Mouse (Mus musculus) forebrain, embryonic 12.5 days (tissue): Measurements from ENCODE around the gene Lrp5. TPM values are rescaled to one million over a fixed set of nuclear protein-coding genes. Genes with fewer than 3 reads are reported as not detected.
A peak's percentile ranks its signal among the peaks of the same experiment; 100 is the strongest.

Experiments used
- ATAC-seq: fragments of 200-750 bp; cut with Nextera tagmentation; 2 replicates; pipeline ENCODE4 v1.8.0; 2017; ENCODE audit warnings: moderate TSS enrichment; ENCODE audit not compliant: low FRiP score
- H3K27ac ChIP-seq: fragments of 300-500 bp; sonication (generic); 2 replicates; pipeline ENCODE4 v1.5.1; 2016; ENCODE audit warnings: mild to moderate bottlenecking
- H3K27me3 ChIP-seq: fragments of 300-500 bp; sonication (generic); 2 replicates; pipeline ENCODE4 v1.6.1; 2016; ENCODE audit warnings: mild to moderate bottlenecking
- H3K36me3 ChIP-seq: fragments of 300-500 bp; sonication (generic); replicated peaks from 2 replicates; pipeline ENCODE4 v1.6.1; 2016; ENCODE audit warnings: mild to moderate bottlenecking
- H3K4me1 ChIP-seq: fragments of 300-500 bp; sonication (generic); 2 replicates; pipeline ENCODE4 v1.6.1; 2016
- H3K4me2 ChIP-seq: fragments of 300-500 bp; sonication (generic); 2 replicates; pipeline ENCODE4 v1.6.1; 2016; ENCODE audit warnings: mild to moderate bottlenecking, moderate library complexity
- H3K4me3 ChIP-seq: fragments of 300-500 bp; sonication (generic); replicated peaks from 2 replicates; pipeline ENCODE4 v1.5.1; 2016; ENCODE audit warnings: mild to moderate bottlenecking
- H3K9ac ChIP-seq: fragments of 300-500 bp; sonication (generic); 2 replicates; pipeline ENCODE4 v1.6.1; 2016; ENCODE audit warnings: mild to moderate bottlenecking
- H3K9me3 ChIP-seq: fragments of 300-500 bp; sonication (generic); 2 replicates; pipeline ENCODE4 v1.6.1; 2016
- WGBS: fragments of 180-500 bp; shearing (Covaris S2); methylation state at CpG from one replicate; pipeline ENCODE4 v1.1.7; 2016; 5-methylcytosine and 5-hydroxymethylcytosine counted together
- polyA plus RNA-seq: library from polyadenylated mRNA; unstranded; fragments of >200 nt; fragmentation: Nextera tagmentation; extraction: Ambion mirVana; gene quantifications from 2 replicates; pipeline ENCODE4 v1.2.1, GENCODE M21; 2016

Gene Lrp5
- polyA plus RNA-seq, 1 experiment from 2014 or later = 3.2 TPM

- no peak for ATAC-seq
- no peak overlapping the region for H3K9ac ChIP-seq
- WGBS = 71% methylated on average over 6 of the region's 6 CpGs
Measured at GRCm38 (mm10) chr19:3692414-3693145, 6.2 kb upstream of the Lrp5 start.

DNA sequence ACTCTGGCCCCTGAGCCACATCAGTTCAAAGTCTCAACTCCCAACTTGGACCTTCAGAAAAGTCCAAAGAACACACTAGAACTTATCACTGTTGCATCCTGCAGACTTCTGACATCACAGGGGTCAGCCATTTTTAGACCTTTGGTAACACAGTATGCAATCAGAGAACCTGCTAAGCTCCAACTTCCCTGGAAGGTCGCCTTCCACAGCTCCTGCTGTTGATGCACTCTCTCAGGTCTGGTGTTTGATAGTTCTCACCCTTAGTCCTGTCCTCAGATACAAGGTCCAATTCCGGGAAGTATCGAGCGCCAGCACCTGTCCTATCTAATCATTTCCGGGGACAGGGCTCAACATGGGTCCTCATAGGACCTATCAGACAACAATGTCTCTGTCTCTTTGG, 5.0 kb upstream of the Lrp5 start:
- peaks cover 13% of the 10 kb centered on the region for H3K4me1 ChIP-seq
- no peak overlapping the region for H3K9ac ChIP-seq
- ATAC-seq = no peak
- H3K4me3 ChIP-seq = no peak overlapping the region
- no peaks in the 10 kb centered on the region for H3K9me3 ChIP-seq
- H3K36me3 ChIP-seq = no peaks in the 10 kb centered on the region
- H3K27ac ChIP-seq = no peak overlapping the region
- WGBS = 89% methylated on average over 5 of the region's 5 CpGs
- H3K4me2 ChIP-seq = no peak overlapping the region
- H3K27me3 ChIP-seq = peaks cover 13% of the 10 kb centered on the region

More at GRCm38 (mm10) chr19:3692414-3693145, 6.2 kb upstream of the Lrp5 start:
- Histone ChIP-seq H3K4me3 (no peak overlapping the region), H3K4me1 (peaks cover 5% of the 10 kb centered on the region; the same call in 1 of the 2 replicates), H3K27me3 (peaks cover 5% of the 10 kb centered on the region; the same call in 1 of the 2 replicates), H3K4me2 (no peak overlapping the region), H3K9me3 (no peaks in the 10 kb centered on the region), H3K27ac (no peak overlapping the region), H3K36me3 (no peaks in the 10 kb centered on the region)

DNA sequence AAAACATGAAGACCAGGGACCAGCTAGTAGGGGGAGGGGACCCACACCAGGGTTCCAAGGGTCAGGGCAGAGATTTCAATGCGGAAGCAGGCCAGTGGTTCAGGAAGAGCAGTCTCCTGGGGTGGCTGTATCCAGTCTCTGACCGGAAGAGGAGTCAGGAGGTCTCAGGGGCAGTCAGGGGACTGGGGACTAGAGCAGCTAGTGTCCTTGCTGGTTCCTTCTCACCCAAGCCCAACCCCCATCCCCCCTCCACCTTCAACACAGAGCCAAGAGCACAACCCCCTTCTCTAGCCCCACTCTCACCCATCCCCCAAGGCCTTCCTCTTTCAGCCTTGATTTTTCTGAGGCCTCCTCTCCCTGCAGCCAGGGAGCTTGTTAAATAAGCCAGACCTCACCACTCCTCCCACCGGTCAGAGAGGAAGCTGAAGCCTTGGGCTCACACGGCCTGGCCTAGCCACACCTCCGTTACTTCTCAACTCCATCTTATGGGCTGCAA, 1.4 kb upstream of the Lrp5 start:
- no peaks in the 10 kb centered on the region for H3K9me3 ChIP-seq
- peaks cover 13% of the 10 kb centered on the region for H3K27me3 ChIP-seq
- H3K36me3 ChIP-seq = no peaks in the 10 kb centered on the region
- no peak overlapping the region for H3K4me3 ChIP-seq
- H3K27ac ChIP-seq = 0 out of 2 replicates have a peak overlapping the region, but pooled peaks have one; percentile 56
- 23% methylated on average over 5 of the region's 5 CpGs for WGBS
- no peak overlapping the region for H3K4me2 ChIP-seq
- peaks cover 33% of the 10 kb centered on the region for H3K4me1 ChIP-seq
- no peak for ATAC-seq
- H3K9ac ChIP-seq = no peak overlapping the region

GRCm38 (mm10) chr19:3685611-3686214, 651 bp downstream of the Lrp5 start:
- peak; percentile 60 for ATAC-seq
- H3K36me3 ChIP-seq = no peaks in the 10 kb centered on the region
- peak overlapping the region; percentile 90 for H3K4me3 ChIP-seq
- H3K9ac ChIP-seq = peak overlapping the region; percentile 93
- H3K4me1 ChIP-seq = peaks cover 45% of the 10 kb centered on the region
- under 1% methylated on average over 45 of the region's 45 CpGs for whole genome bisulfite sequencing
- peak overlapping the region; percentile 93 for H3K4me2 ChIP-seq
- H3K9me3 ChIP-seq = no peaks in the 10 kb centered on the region
- H3K27ac ChIP-seq = 0 out of 2 replicates have a peak overlapping the region, but pooled peaks have one; percentile 50
- peaks cover 13% of the 10 kb centered on the region for H3K27me3 ChIP-seq

GRCm38 (mm10) chr19:3684957-3685580, 1.3 kb downstream of the Lrp5 start:
- H3K4me1 ChIP-seq = peaks cover 46% of the 10 kb centered on the region
- ATAC-seq = 0 out of 2 replicates have a peak, but pooled peaks have one; percentile 21

GRCm38 (mm10) chr19:3684414-3684813, 1.9 kb downstream of the Lrp5 start:
- WGBS = 8% methylated on average over 1 of the region's 1 CpGs
- Histone ChIP-seq H3K4me1 (peaks cover 46% of the 10 kb centered on the region), H3K9me3 (no peaks in the 10 kb centered on the region), H3K27me3 (peaks cover 13% of the 10 kb centered on the region), H3K9ac (0 out of 2 replicates have a peak overlapping the region, but pooled peaks have one; percentile 93), H3K4me3 (peak overlapping the region; percentile 90), H3K4me2 (peak overlapping the region; percentile 93), H3K27ac (peak overlapping the region; percentile 27; the same call in 1 of the 2 replicates), H3K36me3 (no peaks in the 10 kb centered on the region)
- no peak for ATAC-seq

More at GRCm38 (mm10) chr19:3684957-3685580, 1.3 kb downstream of the Lrp5 start:
- peak overlapping the region; percentile 90 for H3K4me3 ChIP-seq
- 8% methylated on average over 11 of the region's 11 CpGs for whole genome bisulfite sequencing
- H3K9me3 ChIP-seq = no peaks in the 10 kb centered on the region
- peak overlapping the region; percentile 93 for H3K9ac ChIP-seq
- peak overlapping the region; percentile 93 for H3K4me2 ChIP-seq
- 0 out of 2 replicates have a peak overlapping the region, but pooled peaks have one; percentile 27 for H3K27ac ChIP-seq
- peaks cover 13% of the 10 kb centered on the region for H3K27me3 ChIP-seq
- H3K36me3 ChIP-seq = no peaks in the 10 kb centered on the region

DNA sequence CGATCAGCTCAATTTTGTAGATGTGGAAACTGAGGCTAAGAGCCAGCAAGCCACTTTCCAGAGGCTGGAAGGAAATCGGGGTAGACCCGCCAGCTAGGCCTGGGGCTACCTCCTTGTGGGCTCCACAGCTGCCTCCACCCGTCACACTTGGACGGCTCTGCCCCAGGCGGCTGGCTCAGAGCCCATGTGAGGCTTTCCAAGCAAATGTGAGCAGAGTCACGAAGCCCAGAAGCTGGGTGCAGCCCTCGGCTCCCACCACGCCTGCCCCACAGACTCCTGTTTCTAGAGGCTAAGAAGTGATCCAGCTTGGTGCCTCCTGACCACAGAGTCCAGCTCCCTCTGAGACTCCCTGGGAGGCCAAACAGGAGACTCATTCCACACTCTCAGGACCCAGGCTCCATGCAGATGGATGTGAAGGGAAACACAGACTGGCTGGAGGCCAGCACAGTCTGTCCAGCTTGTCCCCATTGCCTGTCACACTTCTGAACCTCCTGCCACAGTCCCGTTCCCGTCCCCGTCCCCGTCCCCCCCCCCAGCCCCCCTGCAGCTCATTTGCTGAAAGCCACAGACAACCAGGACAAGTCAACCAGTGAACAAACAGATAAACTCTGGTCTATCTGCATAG, 4.9 kb downstream of the Lrp5 start:
- no peaks in the 10 kb centered on the region for H3K36me3 ChIP-seq
- ATAC-seq = no peak

GRCm38 (mm10) chr19:3680732-3681131, 5.6 kb downstream of the Lrp5 start:
- no peaks in the 10 kb centered on the region for H3K36me3 ChIP-seq
- ATAC-seq = no peak
- peaks cover 30% of the 10 kb centered on the region for H3K4me1 ChIP-seq
- WGBS = 91% methylated on average over 7 of the region's 7 CpGs
- H3K27ac ChIP-seq = no peak overlapping the region
- H3K27me3 ChIP-seq = no peaks in the 10 kb centered on the region
- H3K4me2 ChIP-seq = no peak overlapping the region
- H3K9me3 ChIP-seq = no peaks in the 10 kb centered on the region
- no peak overlapping the region for H3K9ac ChIP-seq
- no peak overlapping the region for H3K4me3 ChIP-seq

More for the DNA sequence above, 4.9 kb downstream of the Lrp5 start:
- Histone ChIP-seq H3K27me3 (no peaks in the 10 kb centered on the region), H3K27ac (peak overlapping the region; percentile 50; the same call in 1 of the 2 replicates), H3K4me1 (peaks cover 33% of the 10 kb centered on the region), H3K9me3 (no peaks in the 10 kb centered on the region), H3K4me3 (no peak overlapping the region), H3K9ac (no peak overlapping the region), H3K4me2 (no peak overlapping the region)
- 59% methylated on average over 13 of the region's 13 CpGs for WGBS

DNA sequence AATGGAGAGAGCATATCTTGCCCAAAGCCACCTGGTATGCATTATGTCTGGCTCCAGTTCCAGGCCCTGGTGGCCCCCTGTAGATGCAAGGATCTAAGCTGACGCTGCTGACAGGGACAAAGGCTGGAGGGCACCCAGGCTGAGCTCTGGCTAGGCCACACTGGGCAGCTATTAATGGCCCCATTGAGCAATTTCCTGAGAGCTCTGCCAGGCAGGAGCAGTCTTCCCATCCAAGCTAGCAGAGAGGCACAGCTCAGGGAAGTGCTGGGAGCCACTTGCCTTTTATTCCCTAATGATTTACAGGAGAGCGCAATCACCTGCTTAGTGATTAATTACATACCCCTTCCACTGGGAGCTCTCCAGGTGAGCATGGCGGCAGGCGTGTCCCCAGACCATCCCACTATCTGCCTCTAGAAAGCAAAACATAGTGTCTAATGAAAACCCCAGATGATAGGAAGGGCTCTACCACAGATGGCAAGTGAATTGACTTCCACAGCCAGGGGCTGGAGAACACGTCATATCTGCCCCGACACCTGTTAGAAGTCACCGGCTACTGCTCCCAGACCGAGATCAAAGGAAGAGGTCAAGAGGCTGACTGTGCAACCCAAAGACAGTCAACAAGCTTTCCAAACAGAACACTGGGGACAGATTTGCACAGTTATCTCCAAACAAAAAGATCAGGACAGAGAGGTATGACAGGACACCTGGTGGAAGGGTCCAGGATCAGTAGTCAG, 12.1 kb downstream of the Lrp5 start:
- Histone ChIP-seq H3K9me3 (peaks cover 5% of the 10 kb centered on the region; the same call in 1 of the 2 replicates), H3K9ac (no peak overlapping the region), H3K27me3 (no peaks in the 10 kb centered on the region), H3K4me3 (no peak overlapping the region), H3K4me2 (no peak overlapping the region), H3K4me1 (peaks cover 7% of the 10 kb centered on the region), H3K27ac (no peak overlapping the region), H3K36me3 (peaks cover 7% of the 10 kb centered on the region; the same call in 1 of the 2 replicates)
- no peak for ATAC-seq
- 94% methylated on average over 8 of the region's 8 CpGs for WGBS

GRCm38 (mm10) chr19:3673149-3673548, 13.2 kb downstream of the Lrp5 start:
- Histone ChIP-seq H3K9ac (no peak overlapping the region), H3K4me2 (no peak overlapping the region), H3K27ac (no peak overlapping the region), H3K36me3 (peaks cover 7% of the 10 kb centered on the region; the same call in 1 of the 2 replicates), H3K9me3 (peaks cover 5% of the 10 kb centered on the region; the same call in 1 of the 2 replicates), H3K27me3 (no peaks in the 10 kb centered on the region), H3K4me3 (no peak overlapping the region), H3K4me1 (peaks cover 15% of the 10 kb centered on the region)
- WGBS = 90% methylated on average over 2 of the region's 2 CpGs
- no peak for ATAC-seq

- no peak overlapping the region for H3K4me3 ChIP-seq
- H3K27ac ChIP-seq = peak overlapping the region; percentile 59; the same call in 1 of the 2 replicates
- H3K9ac ChIP-seq = no peak overlapping the region
- ATAC-seq = no peak
- WGBS = 52% methylated on average over 13 of the region's 13 CpGs
- H3K36me3 ChIP-seq = peaks cover 7% of the 10 kb centered on the region; the same call in 1 of the 2 replicates
- H3K27me3 ChIP-seq = no peaks in the 10 kb centered on the region
- peaks cover 5% of the 10 kb centered on the region; the same call in 1 of the 2 replicates for H3K9me3 ChIP-seq
- H3K4me1 ChIP-seq = peaks cover 20% of the 10 kb centered on the region
- H3K4me2 ChIP-seq = no peak overlapping the region
Measured at GRCm38 (mm10) chr19:3669100-3669499, 17.3 kb downstream of the Lrp5 start.
